Mouse (Mus musculus) adrenal gland, postnatal 25 days (tissue): ENCODE results near the gene Rab40c. TPM values are rescaled to one million over a fixed set of nuclear protein-coding genes. Genes with fewer than 3 reads are reported as not detected.

Experiments used
- DNase-seq: peaks from one replicate; pipeline ENCODE4 v3.0.0; 2021; ENCODE audit warnings: mixed read lengths
- total RNA-seq: library from RNA; stranded (reverse); gene quantifications from 2 replicates; pipeline ENCODE4 v1.2.3, GENCODE M21; 2021

Rab40c gene
- total RNA-seq, 1 experiment from 2014 or later: 36.9 TPM

GRCm38 (mm10) chr17:25946349-25946748 is 26.8 kb upstream of the Rab40c start:
- DNase-seq: no peak

DNA sequence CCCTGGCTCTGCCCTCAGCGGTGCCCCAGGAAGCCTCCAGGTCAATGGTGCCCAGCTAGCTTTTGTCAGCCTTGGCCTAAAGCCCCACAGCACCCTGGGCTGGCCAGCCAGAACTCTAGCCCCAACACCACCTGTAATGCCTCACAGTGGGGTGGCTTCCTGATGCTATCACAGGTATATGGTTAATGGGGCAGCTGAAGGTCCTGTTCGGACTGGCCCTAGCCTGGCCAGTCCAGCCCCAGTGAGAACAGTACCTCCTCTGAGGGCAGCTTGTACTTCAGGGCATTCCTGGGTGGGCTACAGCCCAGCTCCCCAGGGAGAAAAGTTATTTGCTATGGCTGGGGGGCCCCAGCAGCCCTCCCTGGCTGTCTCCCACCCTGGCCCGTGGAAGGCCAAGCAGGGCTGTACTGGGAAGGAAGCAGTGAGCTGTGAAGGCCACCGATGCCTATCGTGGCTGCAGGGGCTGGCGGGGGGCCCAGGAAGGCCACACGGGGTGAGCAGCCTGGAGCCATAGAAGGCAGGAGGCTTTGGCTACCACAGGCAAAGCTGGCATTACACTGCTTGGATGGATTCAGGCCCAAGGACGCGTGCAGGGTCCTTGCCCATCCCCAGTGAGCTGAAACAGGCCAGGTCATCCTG is 26.1 kb upstream of the Rab40c start:
- DNase-seq: peak; percentile 38

DNA sequence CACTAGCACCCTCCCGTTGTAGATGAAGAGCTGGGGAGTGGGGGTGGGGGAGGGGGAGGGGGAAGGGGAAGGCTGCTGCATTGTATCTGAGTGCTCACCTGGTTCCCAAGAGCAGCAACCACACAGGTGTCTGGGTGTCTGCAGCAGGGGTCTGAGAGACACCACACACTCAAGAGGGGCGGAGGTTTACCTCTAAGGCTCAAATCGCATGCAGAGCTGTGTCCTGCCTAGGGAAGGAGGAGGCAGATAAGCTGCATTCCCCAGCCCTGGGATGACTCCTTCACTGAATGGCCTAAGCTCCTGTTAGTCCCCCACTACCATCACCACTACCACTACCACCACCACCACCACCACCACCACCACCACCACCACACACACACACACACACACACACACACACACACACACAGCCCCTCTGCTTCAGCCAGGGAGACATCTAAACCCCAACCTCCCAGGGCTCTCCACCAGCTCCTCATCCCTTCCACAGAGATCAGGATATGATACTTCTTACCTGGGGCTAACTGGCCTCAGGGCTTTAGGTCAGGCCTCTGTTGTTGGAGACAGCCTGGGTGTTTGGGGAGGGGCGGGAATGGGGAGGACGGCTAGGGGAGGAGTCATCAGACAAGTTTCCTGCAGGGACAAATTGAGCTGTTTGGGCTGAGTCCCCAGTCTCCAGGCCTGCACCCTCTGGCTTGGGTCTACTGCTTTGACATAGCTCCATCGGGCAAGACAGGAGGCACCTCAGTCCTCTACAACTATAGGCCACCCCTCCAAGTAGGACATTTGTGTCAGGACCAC is 25.0 kb upstream of the Rab40c start, which contains the start of the genes Pigq and Nhlrc4:
Gene Pigq, minus strand, starts transcription at position 571 of the 798 bp plus-strand sequence.
Gene Nhlrc4, minus strand, starts transcription at position 596 of the 798 bp plus-strand sequence.
- no peak for DNase-seq

DNA sequence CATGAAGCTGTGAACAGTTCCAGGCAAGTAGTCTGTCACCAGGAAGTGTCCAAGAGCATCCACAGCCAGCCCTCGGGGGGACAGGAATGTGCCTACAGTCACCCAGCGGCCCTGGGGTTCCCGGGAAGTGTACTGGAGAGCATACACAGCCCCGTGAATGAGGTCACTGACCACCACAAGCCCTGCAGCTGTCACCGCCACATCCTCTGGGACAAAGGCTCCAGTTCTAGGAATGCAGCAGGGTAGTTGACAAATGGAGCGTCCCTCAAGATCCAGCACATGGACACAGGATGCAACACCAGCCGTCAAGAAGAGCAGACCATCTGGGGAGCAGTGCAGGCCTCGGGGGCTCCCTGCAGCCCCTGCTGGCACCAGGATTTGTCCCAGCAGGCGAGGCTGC is 24.2 kb upstream of the Rab40c start:
- DNase-seq: no peak

DNA sequence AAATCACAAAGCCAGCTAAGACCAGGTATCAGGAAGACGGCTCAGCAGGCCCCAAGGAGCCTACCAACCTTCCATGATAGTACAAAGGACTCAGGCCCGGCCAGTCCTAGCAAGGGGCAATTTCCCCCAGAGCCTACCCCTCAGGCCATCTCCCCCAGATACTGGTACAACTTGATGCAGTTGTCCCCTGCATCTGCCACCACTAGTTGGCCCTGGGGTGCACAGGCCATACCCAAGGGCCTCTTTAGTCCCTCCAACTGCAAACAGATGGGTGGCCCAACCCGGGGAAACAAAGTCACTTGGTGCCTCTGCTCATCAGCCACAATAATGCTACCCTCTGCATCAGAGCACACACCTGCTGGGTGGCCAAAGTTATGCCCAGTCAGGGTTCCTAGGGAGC is 23.7 kb upstream of the Rab40c start:
- no peak for DNase-seq

DNA sequence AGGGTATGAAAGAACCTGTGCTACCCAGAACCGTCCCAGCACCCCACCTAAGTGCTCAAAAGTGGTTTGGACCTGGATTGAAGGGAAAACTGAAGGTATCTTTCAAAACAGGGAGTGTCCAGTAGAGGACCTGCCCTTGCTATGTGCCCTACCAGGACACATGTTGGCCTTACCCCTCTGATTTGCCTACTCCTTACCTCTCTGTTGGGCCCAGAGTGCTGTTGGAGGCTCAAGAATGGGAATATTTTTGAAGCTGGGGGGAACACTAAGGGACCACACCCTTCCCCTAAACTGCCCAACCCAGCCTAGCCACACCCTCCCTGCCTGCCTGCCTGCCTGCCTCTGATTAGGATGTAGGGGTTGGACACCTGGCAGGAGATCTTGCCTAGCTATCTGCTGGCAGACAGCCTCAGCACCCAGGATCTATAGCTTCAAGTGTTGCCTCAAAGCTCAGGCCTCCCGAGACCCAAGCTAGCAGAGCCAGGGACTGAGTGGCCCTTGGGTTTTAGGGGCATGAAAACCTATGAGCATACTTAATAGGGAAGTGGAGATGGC is 23.1 kb upstream of the Rab40c start:
- DNase-seq: no peak

- DNase-seq: peak; percentile 84
Observed at GRCm38 (mm10) chr17:25941511-25942241, 22.1 kb upstream of the Rab40c start.

DNA sequence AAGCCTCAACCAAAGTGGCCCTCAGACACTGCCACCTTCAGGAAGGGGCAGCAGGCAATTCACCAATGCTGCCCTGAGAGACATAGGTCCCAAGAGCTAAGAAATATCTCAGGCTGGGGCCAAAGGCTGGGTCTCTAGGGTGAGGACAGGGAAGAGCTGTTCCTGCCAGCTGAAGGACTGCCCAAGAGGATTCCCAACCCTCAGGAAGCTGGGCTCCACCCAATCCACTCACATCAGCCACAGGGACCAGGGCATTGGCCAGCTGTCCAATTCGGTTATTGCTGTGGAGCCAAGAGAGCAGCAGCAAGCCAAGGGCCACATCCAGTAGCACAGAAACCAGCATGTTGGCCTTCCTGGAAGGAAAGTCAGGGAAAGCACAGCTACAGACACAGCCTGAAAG is 15.0 kb upstream of the Rab40c start:
- DNase-seq: peak; percentile 33

DNA sequence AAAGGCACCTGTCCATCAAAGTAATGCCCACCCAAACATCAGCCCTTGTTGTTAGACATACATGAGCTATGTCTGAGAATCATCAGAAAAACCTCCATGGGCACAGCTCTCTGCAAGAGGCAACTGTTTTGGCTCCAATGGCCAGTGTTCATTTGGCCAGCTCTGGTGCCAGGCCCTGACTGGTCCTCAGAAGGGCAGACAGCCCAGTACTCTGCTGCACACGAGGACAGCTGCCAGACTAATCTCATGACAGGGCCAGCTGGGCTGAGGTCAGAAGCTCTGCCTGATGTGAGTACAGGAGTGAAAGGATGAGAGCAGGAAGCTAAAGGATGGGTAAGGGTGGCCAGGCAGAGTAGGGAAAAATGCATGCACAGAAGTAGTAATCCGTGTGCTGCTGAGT is 5.8 kb upstream of the Rab40c start:
- DNase-seq: peak; percentile 36

- DNase-seq: no peak
Observed at GRCm38 (mm10) chr17:25922120-25922519, 2.6 kb upstream of the Rab40c start.

DNA sequence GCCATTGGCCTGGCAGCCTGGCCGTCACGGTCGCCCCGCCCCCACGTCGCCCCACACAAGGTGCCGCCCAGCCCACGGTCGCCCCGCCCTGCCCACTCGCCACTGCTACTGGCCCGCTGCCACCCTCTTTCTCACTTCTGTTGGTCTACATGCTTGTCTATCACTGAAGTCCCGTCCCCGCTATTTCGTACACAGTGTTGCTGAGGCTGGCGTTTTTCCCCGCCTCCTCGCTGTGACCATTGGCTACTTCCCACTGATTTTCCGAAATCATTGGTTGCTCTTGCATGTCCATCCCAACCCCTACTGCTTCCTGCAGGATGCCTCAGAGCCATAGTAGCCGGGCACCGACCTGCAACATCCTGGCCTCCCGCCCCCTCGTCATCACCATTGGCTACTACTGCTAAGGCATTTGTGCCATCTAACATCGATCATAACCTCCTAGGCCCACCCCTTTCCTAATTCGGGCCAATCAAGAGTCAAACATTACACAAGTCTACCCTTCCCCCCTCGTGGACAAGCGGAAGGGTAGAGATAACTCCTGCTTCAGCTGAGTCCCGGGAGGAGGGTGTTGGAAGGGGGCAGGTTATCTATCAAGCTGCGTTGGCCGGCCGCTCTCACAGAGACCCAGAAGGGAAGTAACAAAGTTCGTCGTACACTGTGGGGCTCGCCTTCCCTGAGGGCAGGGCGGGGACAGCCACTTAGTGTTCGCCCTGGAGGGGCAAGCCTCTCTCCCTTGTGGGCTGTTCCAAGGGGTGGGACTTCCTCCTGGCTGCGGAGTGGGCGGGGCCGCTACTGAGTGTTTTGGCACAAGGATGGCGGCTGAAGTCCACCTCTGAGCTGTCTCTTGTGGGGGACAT is 487 bp upstream of the Rab40c start:
- DNase-seq: peak; percentile 100

GRCm38 (mm10) chr17:25918037-25918750 is 1.3 kb downstream of the Rab40c start:
- DNase-seq: no peak

GRCm38 (mm10) chr17:25916931-25917647 is 2.4 kb downstream of the Rab40c start:
- DNase-seq: peak; percentile 74

DNA sequence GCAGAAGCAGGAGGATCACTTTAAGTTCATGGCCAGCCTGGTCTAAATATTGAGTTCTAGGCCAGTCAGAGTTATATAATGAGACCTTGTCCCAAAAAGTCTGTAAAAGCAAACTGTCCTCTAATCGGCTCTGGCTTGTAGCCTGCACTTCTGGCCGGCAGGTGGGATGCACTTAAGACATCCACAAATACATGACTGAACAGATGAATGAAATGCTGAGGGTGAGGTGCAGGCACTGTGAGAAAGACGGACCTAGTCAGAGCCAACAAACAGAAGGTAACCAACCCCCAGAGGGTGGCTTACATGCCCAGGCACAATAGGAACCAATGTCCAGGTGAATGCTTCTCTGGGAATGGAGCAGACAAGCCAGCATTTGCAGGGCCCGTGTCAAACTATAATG is 5.2 kb downstream of the Rab40c start:
- DNase-seq: no peak

GRCm38 (mm10) chr17:25913877-25914275 is 5.7 kb downstream of the Rab40c start:
- DNase-seq: no peak

DNA sequence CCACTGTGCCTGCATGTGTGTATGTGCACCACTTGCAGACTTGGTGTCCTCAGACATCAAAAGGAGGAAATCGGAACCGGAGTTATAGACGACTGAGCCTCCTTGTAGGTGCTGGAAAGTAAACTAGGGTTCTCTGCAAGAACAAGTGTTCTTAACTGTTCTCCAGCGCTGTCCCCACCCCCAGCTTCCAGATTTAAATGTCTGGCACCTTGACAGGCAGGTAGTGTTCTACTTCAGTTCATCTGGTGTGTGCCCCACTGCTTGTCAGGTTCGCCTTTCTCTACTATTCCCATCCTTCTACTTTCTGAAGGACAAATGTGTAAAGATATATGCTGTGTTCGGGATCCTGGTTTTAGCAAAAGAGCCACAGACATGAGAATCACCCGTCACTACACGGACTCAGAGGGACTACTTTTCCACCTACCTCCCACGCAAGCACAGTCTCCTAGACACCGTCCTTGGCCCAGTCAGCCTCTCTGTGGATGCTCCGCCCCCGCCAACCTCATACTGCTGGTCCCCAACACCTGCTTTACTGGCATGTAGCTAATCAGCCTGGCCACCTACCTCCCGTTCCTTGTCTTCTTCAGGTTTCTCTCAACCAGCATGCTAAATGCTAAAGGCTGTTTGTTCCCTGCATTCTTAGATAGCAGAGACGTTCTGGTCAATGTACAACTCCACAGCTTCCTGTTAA is 6.2 kb downstream of the Rab40c start:
- peak; percentile 62 for DNase-seq

- peak; percentile 62 for DNase-seq
Observed at GRCm38 (mm10) chr17:25911816-25912215, 7.7 kb downstream of the Rab40c start.

- DNase-seq: no peak
Observed at GRCm38 (mm10) chr17:25907640-25908039, 11.9 kb downstream of the Rab40c start.

GRCm38 (mm10) chr17:25903061-25903460 is 16.5 kb downstream of the Rab40c start:
- no peak for DNase-seq

- no peak for DNase-seq
Observed at GRCm38 (mm10) chr17:25900193-25900592, 19.3 kb downstream of the Rab40c start.
